Comparison of ENCODE assay signal across 12 mouse cellular contexts in the genomic region with DNA sequence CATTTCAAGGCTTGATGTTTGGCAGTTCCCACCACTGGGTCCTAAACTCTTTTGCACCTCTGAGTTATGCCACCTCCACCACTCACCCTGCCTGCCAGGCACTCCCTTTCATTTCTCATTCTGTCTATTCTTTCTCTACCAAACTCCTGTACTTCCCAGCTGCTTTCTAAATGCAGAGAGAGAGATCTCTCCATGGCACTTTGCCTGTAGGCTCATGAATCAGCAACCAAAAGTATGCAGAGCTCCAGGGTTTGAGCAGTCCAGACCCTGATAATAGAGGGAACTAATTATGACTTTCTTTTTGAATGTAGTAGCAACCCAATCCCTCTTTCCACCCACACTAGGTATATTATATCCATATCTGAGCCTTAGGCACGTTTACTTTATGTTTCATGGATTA. TPM values are rescaled to one million over a fixed set of nuclear protein-coding genes. Genes with fewer than 3 reads are reported as not detected.
DNase-seq lines count a peak whose midpoint lies in the region; ATAC-seq and TF ChIP-seq lines count a peak whose summit lies in the region.
"Had no signal": no experiment of that assay in that cellular context is flagged by ENCODE, and none has a peak within 500 bp of the region (broad histone marks: within the 10 kb centered on the region; RNA-seq: fewer than 3 reads in every experiment).

No protein-coding gene starts in this region.

- H3K9me3 ChIP-seq in heart, embryonic 14.5 days (ENCODE audit: control insufficient read depth, low read length) = no peaks in the 10 kb centered on the region
- H3K9me3 ChIP-seq in midbrain, embryonic 12.5 days = no peaks in the 10 kb centered on the region
- no peaks in the 10 kb centered on the region for H3K9me3 ChIP-seq in liver, postnatal 0 days (ENCODE audit: low read length)

- TF ChIP-seq EP300 in liver, postnatal 0 days (IDR thresholded peaks at IDR 0.05; ENCODE audit: low read depth) = no peak

- H3K27me3 ChIP-seq in heart, embryonic 14.5 days (ENCODE audit: control insufficient read depth, insufficient read depth, low read length) = no peaks in the 10 kb centered on the region
- H3K27me3 ChIP-seq in midbrain, embryonic 12.5 days = no peaks in the 10 kb centered on the region
- no peaks in the 10 kb centered on the region for H3K27me3 ChIP-seq in liver, postnatal 0 days (ENCODE audit: insufficient read depth, low read length)

- DNase-seq in heart, adult 8-10 months (ENCODE audit: low spot score) = no peak
- DNase-seq in 3134 (ENCODE audit: extremely low read depth, insufficient read length, low spot score) (peak; percentile 24), 3T3-L1 (ENCODE audit: low read depth, low spot score) (peak; percentile 74), liver (no peak)
- DNase-seq in liver, postnatal 0 days = no peak
- DNase-seq: right cerebral cortex, postnatal 14 days had no signal

- no peak for ATAC-seq in heart, embryonic 14.5 days (ENCODE audit: insufficient number of reproducible peaks, insufficient read depth, low FRiP score, low read depth)
- ATAC-seq in midbrain, embryonic 12.5 days (ENCODE audit: low FRiP score, low read depth) = no peak
- ATAC-seq in liver, postnatal 0 days = no peak
- ATAC-seq: activated CD4-positive, CD25-positive, alpha-beta regulatory T cell, adult 4 months had no signal

- no peak overlapping the region for H3K4me3 ChIP-seq in heart, embryonic 14.5 days (ENCODE audit: control insufficient read depth in 1 of 2, insufficient read depth in 1 of 2, low read depth in 1 of 2, low read length in 2 of 2)
- no peak overlapping the region for H3K4me3 ChIP-seq in midbrain, embryonic 12.5 days
- H3K4me3 ChIP-seq in liver, postnatal 0 days (ENCODE audit: low read depth, low read length) = no peak overlapping the region
- H3K4me3 ChIP-seq: left cerebral cortex, adult 2 months had no signal

- H3K4me1 ChIP-seq in heart, embryonic 14.5 days (ENCODE audit: control insufficient read depth in 2 of 2, insufficient read depth in 2 of 2, low read length in 2 of 2) = peaks cover 4 to 16% of the 10 kb centered on the region in 2 experiments; a peak in 2 of 4 replicates
- H3K4me1 ChIP-seq in midbrain, embryonic 12.5 days = peaks cover 17% of the 10 kb centered on the region
- H3K4me1 ChIP-seq in liver, postnatal 0 days (ENCODE audit: insufficient read depth) = no peaks in the 10 kb centered on the region; the same call in 1 of the 2 replicates

- 47% methylated on average over 1 of the region's 1 CpGs for WGBS in heart, embryonic 14.5 days
- WGBS in midbrain, embryonic 12.5 days = 69% methylated on average over 1 of the region's 1 CpGs
- WGBS in liver, postnatal 0 days (ENCODE audit: insufficient replicate concordance) = 40% methylated on average over 1 of the region's 1 CpGs

- H3K9ac ChIP-seq in heart, embryonic 14.5 days (ENCODE audit: low read length) = 0 out of 2 replicates have a peak overlapping the region, but pooled peaks have one; percentile 11
- no peak overlapping the region for H3K9ac ChIP-seq in midbrain, embryonic 12.5 days (replicated peaks)
- H3K9ac ChIP-seq in liver, postnatal 0 days (replicated peaks) = no peak overlapping the region

- no peaks in the 10 kb centered on the region for H3K36me3 ChIP-seq in heart, embryonic 14.5 days (ENCODE audit: control insufficient read depth, insufficient read depth, low read length)
- no peaks in the 10 kb centered on the region for H3K36me3 ChIP-seq in midbrain, embryonic 12.5 days
- H3K36me3 ChIP-seq in liver, postnatal 0 days (replicated peaks; ENCODE audit: insufficient read depth, low read length) = no peaks in the 10 kb centered on the region

- peak overlapping the region in 1 of 2 experiments; percentile 19; a peak in 1 of 4 replicates for H3K27ac ChIP-seq in heart, embryonic 14.5 days (replicated peaks in 1 of 2; ENCODE audit: control insufficient read depth in 1 of 2, insufficient read depth in 1 of 2, low read depth in 2 of 2, low read length in 2 of 2)
- H3K27ac ChIP-seq in midbrain, embryonic 12.5 days (replicated peaks) = no peak overlapping the region
- no peak overlapping the region for H3K27ac ChIP-seq in liver, postnatal 0 days (ENCODE audit: low read depth)
- H3K27ac ChIP-seq: kidney, postnatal 0 days; left cerebral cortex, adult 2 months had no signal

- peak overlapping the region; percentile 66 for H3K4me2 ChIP-seq in heart, embryonic 14.5 days (ENCODE audit: low read length)
- peak overlapping the region; percentile 58; the same call in 1 of the 2 replicates for H3K4me2 ChIP-seq in midbrain, embryonic 12.5 days (replicated peaks)
- H3K4me2 ChIP-seq in liver, postnatal 0 days (ENCODE audit: low read depth, low read length) = no peak overlapping the region
- H3K4me2 ChIP-seq: liver, embryonic 11.5 days had no signal

- TF ChIP-seq CTCF in liver, postnatal 0 days (IDR thresholded peaks at IDR 0.05; ENCODE audit: low read depth) = no peak

RNA-seq across cellular contexts. Expression of a gene that starts 2.4 kb away (rescaled TPM):
- polyA plus RNA-seq in heart, embryonic 14.5 days (2014; fragmentation: Nextera tagmentation; extraction: Ambion mirVana) = 6.0 and 6.4 TPM in 2 replicates
- 1 to 10 TPM; 4.0 to 6.3 (median 4.6) TPM for total RNA-seq in heart, adult 8-10 months (2022)
- 11.5 and 11.6 TPM in 2 replicates for polyA plus RNA-seq in midbrain, embryonic 12.5 days (2016; fragmentation: Nextera tagmentation; extraction: Ambion mirVana)
- polyA plus RNA-seq in liver, postnatal 0 days (2015; fragmentation: Nextera tagmentation; extraction: Ambion mirVana) = 1.4 and 1.6 TPM in 2 replicates

Comparison
In these comparisons a context has a peak if more than half of its experiments do, and no peak if none do; other contexts are left out.
1. DNase-seq: peak in 3134 (single experiment) and 3T3-L1 (single experiment); none in heart, adult 8-10 months (single experiment), liver (single experiment) and liver, postnatal 0 days (single experiment).